Mouse (Mus musculus): Measurements from ENCODE around the gene Trappc4. TPM values are rescaled to one million over a fixed set of nuclear protein-coding genes. Genes with fewer than 3 reads are reported as not detected.
"Not testable (repeated sequence)": the region's sequence is repeated elsewhere in the genome, so short reads cannot be mapped to it uniquely, and the experiment has no call there.

The Trappc4 gene
- polyA plus RNA-seq (2015; fragmentation: Nextera tagmentation; extraction: Ambion mirVana) = 112 and 116 TPM in 2 replicates

DNA sequence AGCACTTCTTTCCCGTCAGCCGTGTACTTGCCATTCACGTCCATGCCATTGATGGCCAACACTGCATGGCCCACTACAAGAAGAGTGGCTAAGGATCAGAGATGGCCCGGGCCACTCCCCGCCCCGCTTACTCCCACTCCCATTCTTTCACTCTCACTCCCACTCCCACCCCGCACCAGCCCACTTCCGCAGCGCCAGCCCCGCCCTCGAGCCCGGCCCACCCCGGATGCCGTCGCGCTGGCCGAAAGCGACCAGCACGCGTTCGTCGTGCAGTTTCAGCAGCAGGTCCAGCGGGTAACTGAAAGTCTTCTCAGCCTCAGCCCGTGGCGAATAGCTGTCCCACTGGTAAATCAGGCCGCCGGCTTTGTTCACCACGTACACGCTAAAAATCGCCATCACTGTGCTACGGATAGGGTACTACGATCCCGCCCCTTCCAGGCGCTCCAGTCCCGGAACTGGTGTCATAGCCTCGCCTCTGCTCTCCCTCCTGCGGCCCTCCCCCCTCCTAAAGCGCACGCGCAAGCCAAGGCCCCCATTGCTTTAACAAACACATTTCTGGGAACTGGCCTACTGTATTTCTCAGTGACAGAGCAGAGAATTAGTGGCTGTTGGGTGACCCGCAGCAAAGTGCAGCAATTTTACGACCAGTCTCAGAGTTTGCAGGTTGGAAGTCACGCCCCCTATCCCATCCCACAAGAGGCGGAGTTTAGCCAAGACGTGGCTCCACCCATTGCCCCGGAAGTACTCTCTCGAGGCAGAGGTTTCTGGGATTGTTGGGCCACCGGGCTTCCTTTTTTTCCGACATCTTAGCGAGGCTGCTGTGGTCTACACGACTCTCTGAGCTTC, at the start of gene Trappc4, which contains the start of gene Rps25:
TSS of gene Trappc4 (minus strand) at position 695 of the 846 bp plus-strand sequence.
TSS of gene Rps25 (plus strand) at position 234 of the 846 bp plus-strand sequence.
- H3K36me3 ChIP-seq (ENCODE audit: control insufficient read depth, insufficient read depth, low read length) = peaks cover 29% of the 10 kb centered on the region
- peak; percentile 96 for ATAC-seq (ENCODE audit: insufficient read depth, low FRiP score)
- peak within 1 kb of the TSS; percentile 93 for H3K9ac ChIP-seq (ENCODE audit: low read length)
- peak within 1 kb of the TSS; percentile 84 for H3K4me3 ChIP-seq (replicated peaks; ENCODE audit: low read length)
- peak within 1 kb of the TSS; percentile 81 for H3K4me2 ChIP-seq (ENCODE audit: low read depth, low read length)
- no peaks in the 10 kb centered on the region for H3K9me3 ChIP-seq (replicated peaks; ENCODE audit: control insufficient read depth, low read length)
- under 1% methylated on average over 51 of the region's 51 CpGs for WGBS
- H3K27ac ChIP-seq (ENCODE audit: low read length) = peak within 1 kb of the TSS; percentile 97
- H3K27me3 ChIP-seq (ENCODE audit: control insufficient read depth, insufficient read depth, low read length) = no peaks in the 10 kb centered on the region
- peaks cover 4% of the 10 kb centered on the region; the same call in 1 of the 2 replicates for H3K4me1 ChIP-seq (ENCODE audit: control insufficient read depth, insufficient read depth, low read length)

DNA sequence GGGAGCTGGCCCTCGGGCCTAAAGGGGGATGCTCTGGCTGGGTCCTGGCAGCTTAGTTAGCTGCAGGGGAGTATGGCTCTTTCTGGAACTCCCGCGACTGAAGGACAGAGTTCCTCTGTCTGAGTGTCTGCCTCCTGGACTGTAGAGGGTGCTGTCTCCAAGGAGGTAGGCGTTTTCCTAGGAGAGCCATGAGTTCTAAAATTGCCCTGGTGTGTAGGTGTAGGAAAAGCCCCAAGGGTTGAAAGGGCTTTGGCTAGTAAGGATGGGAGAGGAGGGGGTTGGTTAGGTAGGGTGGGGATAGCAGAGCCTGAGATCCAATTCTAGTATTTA, 47.5 kb upstream of the Trappc4 start, which contains the start of gene Upk2:
TSS of gene Upk2 (minus strand) at position 86 of the 330 bp plus-strand sequence.
- H3K27me3 ChIP-seq (ENCODE audit: control insufficient read depth, insufficient read depth, low read length) = no peaks in the 10 kb centered on the region
- H3K27ac ChIP-seq (ENCODE audit: low read length) = peak within 1 kb of the TSS; percentile 58
- H3K9ac ChIP-seq (ENCODE audit: low read length) = peak within 1 kb of the TSS; percentile 35; the same call in 1 of the 2 replicates
- WGBS = 38% methylated on average over 4 of the region's 4 CpGs
- no peaks in the 10 kb centered on the region for H3K36me3 ChIP-seq (ENCODE audit: control insufficient read depth, insufficient read depth, low read length)
- H3K4me1 ChIP-seq (ENCODE audit: control insufficient read depth, insufficient read depth, low read length) = peaks cover 4% of the 10 kb centered on the region
- H3K4me2 ChIP-seq (ENCODE audit: low read depth, low read length) = peak within 1 kb of the TSS; percentile 33; the same call in 1 of the 2 replicates
- peak within 1 kb of the TSS; percentile 10; the same call in 1 of the 2 replicates for H3K4me3 ChIP-seq (replicated peaks; ENCODE audit: low read length)
- H3K9me3 ChIP-seq (replicated peaks; ENCODE audit: control insufficient read depth, low read length) = no peaks in the 10 kb centered on the region
- 0 out of 2 replicates have a peak, but pooled peaks have one; percentile 14 for ATAC-seq (ENCODE audit: insufficient read depth, low FRiP score)

DNA sequence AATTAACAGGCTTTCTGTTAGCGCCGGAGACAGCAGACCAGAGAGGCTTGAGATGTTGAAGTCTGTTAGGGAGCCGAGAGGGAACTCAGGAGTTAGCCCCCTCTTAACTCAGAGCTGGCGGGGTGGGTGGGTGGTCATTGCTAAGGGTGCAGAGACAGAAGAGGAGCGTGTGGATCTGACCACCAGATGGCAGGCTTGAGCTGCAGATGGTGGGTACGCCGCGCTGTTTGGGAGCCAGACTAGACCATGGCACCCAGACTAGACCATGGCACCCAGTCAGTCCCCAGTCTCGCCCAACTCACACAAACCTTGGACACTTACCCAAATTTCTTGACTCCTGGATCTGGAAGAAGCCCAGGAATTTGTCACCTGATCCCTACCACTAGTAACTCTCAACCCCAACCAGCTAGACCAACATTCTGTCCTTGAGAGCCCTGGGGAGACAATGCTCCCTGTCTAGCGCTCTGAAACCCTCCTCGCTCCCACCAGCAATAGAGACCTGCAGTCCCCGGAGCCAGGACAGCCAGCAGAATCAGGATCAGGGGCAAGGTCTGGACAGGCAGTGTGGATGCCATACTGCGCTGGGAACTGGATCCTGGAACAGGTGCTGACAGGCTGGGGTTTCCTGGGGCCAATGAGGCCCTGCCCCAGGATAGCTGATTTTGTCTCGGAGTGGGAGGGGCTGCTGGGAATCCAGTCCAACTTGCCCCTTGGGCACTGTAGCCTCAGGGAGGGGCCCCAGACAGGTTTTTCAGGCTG, 46.9 kb upstream of the Trappc4 start:
- ATAC-seq (ENCODE audit: insufficient read depth, low FRiP score) = peak; percentile 82; the same call in 1 of the 2 replicates
- Histone ChIP-seq H3K27me3 (ENCODE audit: control insufficient read depth, insufficient read depth, low read length) (no peaks in the 10 kb centered on the region), H3K4me3 (replicated peaks; ENCODE audit: low read length) (peak overlapping the region; percentile 10; the same call in 1 of the 2 replicates), H3K27ac (ENCODE audit: low read length) (peak overlapping the region; percentile 58; the same call in 1 of the 2 replicates), H3K36me3 (ENCODE audit: control insufficient read depth, insufficient read depth, low read length) (no peaks in the 10 kb centered on the region), H3K9ac (ENCODE audit: low read length) (peak overlapping the region; percentile 35; the same call in 1 of the 2 replicates), H3K4me2 (ENCODE audit: low read depth, low read length) (peak overlapping the region; percentile 33; the same call in 1 of the 2 replicates), H3K9me3 (replicated peaks; ENCODE audit: control insufficient read depth, low read length) (no peaks in the 10 kb centered on the region), H3K4me1 (ENCODE audit: control insufficient read depth, insufficient read depth, low read length) (peaks cover 4% of the 10 kb centered on the region)
- WGBS = 8% methylated on average over 14 of the region's 14 CpGs

DNA sequence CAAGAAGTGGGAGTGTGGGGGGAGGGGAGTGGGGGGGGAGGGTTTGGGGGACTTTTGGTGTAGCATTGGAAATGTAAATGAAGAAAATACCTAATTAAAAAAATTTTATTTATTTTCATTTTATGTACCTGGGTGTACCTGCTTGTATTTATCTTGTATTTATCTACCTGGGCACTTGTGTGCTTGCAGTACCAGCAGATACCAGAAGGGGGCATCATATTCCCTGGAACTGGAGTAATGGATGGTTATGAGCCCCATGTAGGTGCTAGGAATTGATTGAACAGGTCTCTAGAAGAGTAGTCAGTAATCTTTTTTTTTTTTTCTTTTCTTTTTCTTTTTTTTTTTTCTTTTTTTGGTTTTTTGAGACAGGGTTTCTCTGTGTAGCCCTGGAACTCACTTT, 43.0 kb upstream of the Trappc4 start:
- H3K36me3 ChIP-seq (ENCODE audit: control insufficient read depth, insufficient read depth, low read length) = no peaks in the 10 kb centered on the region
- H3K4me3 ChIP-seq (replicated peaks; ENCODE audit: low read length) = no peak overlapping the region
- no peak overlapping the region for H3K27ac ChIP-seq (ENCODE audit: low read length)
- no peaks in the 10 kb centered on the region for H3K9me3 ChIP-seq (replicated peaks; ENCODE audit: control insufficient read depth, low read length)
- H3K27me3 ChIP-seq (ENCODE audit: control insufficient read depth, insufficient read depth, low read length) = no peaks in the 10 kb centered on the region
- H3K4me1 ChIP-seq (ENCODE audit: control insufficient read depth, insufficient read depth, low read length) = no peaks in the 10 kb centered on the region
- H3K9ac ChIP-seq (ENCODE audit: low read length) = no peak overlapping the region
- no peak for ATAC-seq (ENCODE audit: insufficient read depth, low FRiP score)
- H3K4me2 ChIP-seq (ENCODE audit: low read depth, low read length) = no peak overlapping the region

DNA sequence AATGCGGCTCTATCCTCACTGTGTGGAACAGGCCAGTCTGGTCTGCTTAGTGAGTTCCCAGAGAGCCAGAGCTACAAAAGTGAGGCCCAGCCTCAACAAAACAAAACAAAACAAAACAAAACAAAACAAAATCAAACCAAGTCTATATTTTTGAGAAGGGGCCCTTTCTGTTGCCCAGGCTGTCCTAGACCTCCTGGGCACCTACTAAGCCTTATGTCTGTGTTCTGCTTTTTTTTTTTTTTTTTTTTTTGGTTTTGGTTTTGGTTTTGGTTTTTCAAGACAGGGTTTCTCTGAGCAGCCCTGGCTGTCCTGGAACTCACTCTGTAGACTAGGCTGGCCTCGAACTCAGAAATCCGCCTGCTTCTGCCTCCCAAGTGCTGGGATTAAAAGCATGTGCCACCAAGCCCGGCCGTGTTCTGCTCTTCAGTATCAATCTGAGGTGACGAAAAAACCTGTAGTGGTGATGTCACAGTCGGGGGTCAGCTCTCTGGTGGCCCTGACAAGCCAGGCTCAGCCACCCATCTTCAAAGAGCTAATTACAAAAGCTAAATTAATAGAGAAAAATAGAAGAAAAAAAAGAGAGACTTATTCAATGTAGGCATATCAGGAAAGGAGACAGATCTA, 37.1 kb upstream of the Trappc4 start:
- not testable (repeated sequence) for H3K36me3 ChIP-seq (ENCODE audit: control insufficient read depth, insufficient read depth, low read length); ATAC-seq (ENCODE audit: insufficient read depth, low FRiP score); H3K4me2 ChIP-seq (ENCODE audit: low read depth, low read length); H3K4me3 ChIP-seq (replicated peaks; ENCODE audit: low read length); H3K9me3 ChIP-seq (replicated peaks; ENCODE audit: control insufficient read depth, low read length); H3K4me1 ChIP-seq (ENCODE audit: control insufficient read depth, insufficient read depth, low read length); H3K27me3 ChIP-seq (ENCODE audit: control insufficient read depth, insufficient read depth, low read length); H3K27ac ChIP-seq (ENCODE audit: low read length); H3K9ac ChIP-seq (ENCODE audit: low read length)
- 73% methylated on average over 7 of the region's 7 CpGs for WGBS

DNA sequence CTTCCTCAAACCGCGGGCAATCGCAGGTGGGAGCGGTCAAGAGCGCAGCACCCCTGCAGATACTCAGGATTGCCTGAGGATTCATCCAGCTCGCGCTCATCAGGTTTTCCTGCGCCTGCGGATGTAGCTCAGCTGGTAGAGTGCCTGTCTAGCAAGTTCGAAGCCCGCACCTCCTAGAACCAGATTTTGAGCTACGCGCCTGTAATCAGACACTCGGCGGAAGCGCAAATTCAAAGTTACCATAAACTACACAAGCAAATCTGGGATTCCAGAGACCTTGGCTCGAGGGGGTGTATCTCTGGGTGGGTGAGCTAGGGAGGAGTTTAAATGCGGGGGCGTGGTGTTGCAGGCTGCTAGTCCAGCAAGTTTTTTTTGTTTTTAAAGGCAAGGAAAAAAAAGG, 33.6 kb upstream of the Trappc4 start, which contains the start of gene Foxr1:
TSS of gene Foxr1 (minus strand) at position 176 of the 400 bp plus-strand sequence.
- Histone ChIP-seq H3K36me3 (ENCODE audit: control insufficient read depth, insufficient read depth, low read length) (no peaks in the 10 kb centered on the region), H3K4me2 (ENCODE audit: low read depth, low read length) (no peak within 1 kb of the TSS), H3K4me3 (replicated peaks; ENCODE audit: low read length) (no peak within 1 kb of the TSS), H3K9me3 (replicated peaks; ENCODE audit: control insufficient read depth, low read length) (no peaks in the 10 kb centered on the region), H3K27ac (ENCODE audit: low read length) (no peak within 1 kb of the TSS), H3K9ac (ENCODE audit: low read length) (no peak within 1 kb of the TSS), H3K27me3 (ENCODE audit: control insufficient read depth, insufficient read depth, low read length) (no peaks in the 10 kb centered on the region), H3K4me1 (ENCODE audit: control insufficient read depth, insufficient read depth, low read length) (no peaks in the 10 kb centered on the region)
- 64% methylated on average over 19 of the region's 19 CpGs for WGBS
- ATAC-seq (ENCODE audit: insufficient read depth, low FRiP score) = no peak

DNA sequence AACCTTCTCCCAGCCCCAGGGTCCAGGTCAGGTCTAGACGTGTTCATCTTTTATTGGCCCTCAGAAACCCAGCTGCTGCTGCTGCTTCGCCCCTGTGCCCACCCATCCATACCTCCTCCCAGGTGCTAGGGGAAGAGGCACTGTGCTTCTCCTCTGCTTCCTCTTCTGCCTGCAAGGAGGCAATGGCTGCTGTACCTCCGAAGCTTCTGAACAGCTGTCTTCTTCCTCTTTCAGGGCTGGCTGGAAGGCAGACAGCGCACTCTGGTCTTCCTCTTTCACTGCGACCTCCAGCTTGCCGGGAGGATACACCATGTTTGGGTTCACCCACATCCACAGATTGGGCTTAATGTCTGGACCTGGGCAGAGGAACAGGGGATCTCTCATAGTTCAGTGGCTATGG, 28.3 kb upstream of the Trappc4 start:
- no peak for ATAC-seq (ENCODE audit: insufficient read depth, low FRiP score)
- H3K9me3 ChIP-seq (replicated peaks; ENCODE audit: control insufficient read depth, low read length) = no peaks in the 10 kb centered on the region
- H3K4me3 ChIP-seq (replicated peaks; ENCODE audit: low read length) = no peak overlapping the region
- H3K36me3 ChIP-seq (ENCODE audit: control insufficient read depth, insufficient read depth, low read length) = no peaks in the 10 kb centered on the region
- H3K27me3 ChIP-seq (ENCODE audit: control insufficient read depth, insufficient read depth, low read length) = no peaks in the 10 kb centered on the region
- no peak overlapping the region for H3K27ac ChIP-seq (ENCODE audit: low read length)
- H3K9ac ChIP-seq (ENCODE audit: low read length) = no peak overlapping the region
- no peak overlapping the region for H3K4me2 ChIP-seq (ENCODE audit: low read depth, low read length)
- WGBS = 77% methylated on average over 6 of the region's 6 CpGs
- no peaks in the 10 kb centered on the region for H3K4me1 ChIP-seq (ENCODE audit: control insufficient read depth, insufficient read depth, low read length)

DNA sequence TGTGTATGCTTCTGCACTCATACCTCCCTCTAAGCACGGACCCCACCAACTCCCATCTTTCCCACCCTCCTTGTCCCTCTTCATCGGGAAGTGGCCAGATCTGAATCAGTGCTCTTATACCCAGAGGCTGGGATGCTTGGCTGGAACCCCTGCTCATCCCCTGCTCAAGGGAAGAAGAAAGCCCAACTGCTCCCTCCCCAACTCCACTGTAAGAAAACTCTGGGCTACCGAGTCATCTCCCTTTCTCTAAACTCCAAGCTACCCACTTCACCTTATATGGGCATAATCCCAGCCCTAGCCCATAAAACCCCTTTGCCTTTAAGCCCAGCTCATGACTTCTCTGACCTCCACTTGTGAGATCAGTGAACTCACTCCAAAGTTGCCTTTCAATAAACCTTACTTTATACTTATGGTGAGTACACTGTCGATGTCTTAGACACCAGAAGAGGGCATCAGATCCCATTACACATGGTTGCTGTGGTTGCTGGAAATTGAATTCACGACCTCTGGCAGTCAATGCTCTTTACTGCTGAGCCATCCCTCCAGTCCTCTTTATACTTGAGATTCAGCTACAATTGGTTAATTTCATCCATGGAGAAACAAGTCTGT, 25.3 kb upstream of the Trappc4 start:
- Histone ChIP-seq H3K9me3 (replicated peaks; ENCODE audit: control insufficient read depth, low read length) (no peaks in the 10 kb centered on the region), H3K27me3 (ENCODE audit: control insufficient read depth, insufficient read depth, low read length) (no peaks in the 10 kb centered on the region), H3K9ac (ENCODE audit: low read length) (no peak overlapping the region), H3K4me1 (ENCODE audit: control insufficient read depth, insufficient read depth, low read length) (no peaks in the 10 kb centered on the region), H3K4me3 (replicated peaks; ENCODE audit: low read length) (no peak overlapping the region), H3K4me2 (ENCODE audit: low read depth, low read length) (no peak overlapping the region), H3K36me3 (ENCODE audit: control insufficient read depth, insufficient read depth, low read length) (no peaks in the 10 kb centered on the region), H3K27ac (ENCODE audit: low read length) (no peak overlapping the region)
- 42% methylated on average over 5 of the region's 5 CpGs for WGBS
- no peak for ATAC-seq (ENCODE audit: insufficient read depth, low FRiP score)
